Mouse (Mus musculus) spleen, adult 2 months (tissue): ENCODE results near the gene Mfsd4b4.
"Not testable (repeated sequence)": the region's sequence is repeated elsewhere in the genome, so short reads cannot be mapped to it uniquely, and the experiment has no call there.

Source experiments
- CTCF ChIP-seq: fragments of 200-500 bp; IDR thresholded peaks from 2 replicates; pipeline ENCODE4 v1.5.1; 2011; ENCODE audit warnings: mild to moderate bottlenecking, inconsistent platforms; ENCODE audit not compliant: insufficient read depth, insufficient read length, insufficient replicate concordance; ENCODE audit errors: extremely low read depth
- POLR2A ChIP-seq: fragments of 200-500 bp; IDR thresholded peaks from 2 replicates; pipeline ENCODE4 v1.6.1; 2011; ENCODE audit warnings: low read depth, low read length, inconsistent platforms

- not testable (repeated sequence) for TF ChIP-seq CTCF, POLR2A
Observed at GRCm38 (mm10) chr10:39947195-39947594, 48.2 kb upstream of the Mfsd4b4 start.
